Mouse (Mus musculus) spleen, adult 12 weeks (tissue): Measurements from ENCODE around the gene Lhb.
"Not testable (repeated sequence)": the region's sequence is repeated elsewhere in the genome, so short reads cannot be mapped to it uniquely, and the experiment has no call there.

ENCODE experiments used
- DNase-seq: peaks from one replicate; pipeline ENCODE4 v3.0.0; 2022; ENCODE audit warnings: low spot score

The Lhb gene

DNA sequence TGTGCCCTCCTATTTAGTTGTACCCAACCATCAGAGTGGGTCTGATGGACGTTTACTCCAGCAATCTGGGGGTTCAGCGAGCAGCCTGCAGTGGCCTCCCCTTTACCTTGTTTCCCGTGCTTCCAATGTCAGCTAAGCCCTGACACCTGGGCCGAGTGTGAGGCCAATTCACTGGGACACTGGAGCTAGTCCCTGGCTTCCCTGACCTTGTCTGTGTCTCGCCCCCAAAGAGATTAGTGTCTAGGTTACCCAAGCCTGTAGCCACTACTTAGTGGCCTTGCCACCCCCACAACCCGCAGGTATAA lies at the start of gene Lhb:
TSS of gene Lhb (plus strand) at position 206 of the 305 bp plus-strand sequence.
- DNase-seq = no peak

DNA sequence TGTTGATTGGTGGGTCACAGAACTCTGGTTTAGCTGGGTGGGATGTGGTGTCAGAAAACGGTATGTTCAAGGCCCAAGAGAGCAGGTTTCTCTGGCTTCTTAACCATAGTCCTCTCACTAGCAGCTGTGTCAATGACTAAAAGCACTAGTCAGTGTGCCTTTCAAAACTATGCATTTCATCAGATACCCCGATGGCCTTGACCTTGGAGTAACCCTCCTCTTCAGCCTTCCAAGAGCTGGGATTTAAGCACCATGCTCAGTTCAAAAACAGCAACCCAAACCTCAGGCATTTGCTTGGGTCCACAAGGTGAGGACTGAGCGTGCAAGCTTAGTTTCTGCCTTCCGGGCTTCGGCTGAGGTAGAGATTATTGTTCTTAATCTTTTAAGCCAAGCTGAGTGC lies 48.2 kb upstream of the Lhb start:
- DNase-seq = no peak

DNA sequence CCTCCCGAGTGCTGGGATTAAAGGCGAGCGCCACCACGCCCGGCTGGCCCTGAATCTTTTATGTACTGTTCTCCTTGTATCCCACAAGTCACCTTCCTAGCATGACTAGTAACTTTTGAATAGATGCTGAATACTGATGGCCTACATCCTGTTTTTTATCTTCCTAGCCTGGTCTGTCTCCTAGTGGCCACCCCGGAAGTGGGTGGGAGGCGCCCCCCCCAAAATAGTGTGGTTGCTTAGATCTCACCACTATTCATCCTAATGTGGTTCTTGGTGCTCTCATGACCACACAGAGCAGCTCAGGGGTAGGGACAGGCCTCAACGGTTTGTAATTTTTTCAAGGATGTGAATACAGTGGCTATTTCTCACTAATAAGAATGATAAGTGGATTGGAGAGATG lies 46.0 kb upstream of the Lhb start:
- no peak for DNase-seq

DNA sequence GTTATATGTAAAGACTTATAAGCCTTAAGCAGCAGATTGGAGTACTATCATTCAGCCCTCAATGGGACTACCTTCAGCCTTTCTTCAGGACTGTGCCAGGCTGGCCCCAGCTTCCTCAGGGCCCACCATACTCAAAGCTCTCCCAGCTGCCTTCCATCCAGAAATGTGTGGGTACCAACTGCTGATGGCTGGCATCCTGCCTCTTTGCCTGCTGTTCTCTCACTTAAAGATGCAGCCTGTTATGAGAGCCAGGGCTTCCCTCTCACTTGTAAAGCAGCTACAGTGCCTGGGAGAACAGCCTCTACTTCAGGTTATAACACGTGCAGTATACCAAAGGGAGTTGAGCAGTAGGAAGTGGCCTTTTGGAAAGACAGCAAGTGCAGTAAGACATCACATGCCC lies 44.6 kb upstream of the Lhb start:
- no peak for DNase-seq

DNA sequence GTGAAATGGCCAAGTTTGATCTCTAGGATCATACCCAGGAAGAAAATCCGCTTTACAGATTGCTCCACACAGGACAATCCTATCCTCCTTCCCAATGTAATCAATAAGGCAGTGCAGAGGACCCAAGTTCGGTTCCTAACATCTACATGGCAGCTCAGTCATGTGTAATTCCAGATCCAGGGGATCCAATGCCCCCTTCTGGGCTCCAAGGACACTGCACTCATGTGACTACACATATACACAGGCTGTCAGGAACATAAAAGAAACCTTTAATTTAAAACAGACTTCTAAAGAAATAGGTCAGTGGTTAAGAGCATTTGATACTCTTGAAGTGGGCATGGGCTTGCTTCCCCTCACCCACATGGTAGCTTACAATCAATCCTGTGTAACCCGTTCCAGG lies 34.5 kb upstream of the Lhb start:
- no peak for DNase-seq

DNA sequence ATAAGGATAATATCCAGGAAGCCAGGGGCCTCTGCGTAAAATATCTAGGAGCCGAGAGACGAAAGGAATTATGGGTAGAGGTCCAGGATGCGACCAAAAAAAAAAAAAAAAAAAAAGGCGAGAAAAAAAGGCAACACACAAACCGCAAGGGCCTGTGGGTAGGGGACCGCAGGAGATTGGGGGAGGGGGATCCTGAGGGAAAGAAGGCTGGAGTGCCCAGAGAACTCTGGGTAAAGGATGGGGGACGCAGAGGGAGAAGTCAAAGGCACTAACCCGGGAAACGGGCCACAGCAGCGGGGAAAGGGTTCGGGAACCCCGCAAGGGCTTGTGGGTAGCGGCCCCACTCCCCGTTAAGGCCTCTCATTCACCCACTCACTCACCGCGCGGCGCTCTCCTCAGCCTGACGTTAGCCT lies 25.5 kb upstream of the Lhb start:
- DNase-seq = no peak

DNA sequence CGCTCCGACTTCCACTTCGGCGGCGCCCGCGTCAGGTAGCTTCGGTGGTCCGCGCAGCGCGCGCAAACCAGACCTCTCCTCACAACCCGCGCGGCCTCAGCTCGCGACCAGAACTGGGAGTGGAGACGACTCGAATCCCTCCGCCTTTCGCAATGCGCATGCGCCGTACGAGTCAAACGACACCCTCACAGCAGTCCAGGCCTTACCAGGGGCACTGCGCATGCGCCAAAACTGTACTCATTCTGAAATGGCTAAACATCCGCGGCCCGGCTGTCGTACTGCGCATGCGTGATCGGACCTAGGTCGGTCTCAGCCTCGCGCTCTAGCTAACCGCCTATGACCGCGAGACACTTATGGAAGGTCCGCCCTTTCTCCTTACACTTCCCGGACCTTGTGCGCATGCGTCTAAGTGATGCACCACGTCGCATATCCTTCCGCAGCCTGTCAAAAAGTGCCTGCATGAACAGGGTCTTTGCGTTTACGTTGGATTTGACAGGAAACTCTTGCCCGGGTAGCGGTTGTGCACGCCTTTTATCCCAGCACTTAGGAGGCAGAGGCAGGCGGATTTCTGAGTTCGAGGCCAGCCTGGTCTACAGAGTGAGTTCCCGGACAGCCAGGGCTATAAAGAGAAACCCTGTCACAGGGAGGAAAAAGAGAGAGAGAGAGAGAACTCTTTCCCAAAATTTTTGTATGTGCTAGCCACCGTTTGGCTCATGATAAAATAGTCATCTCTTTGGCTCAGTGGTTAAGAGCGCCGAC lies 24.9 kb upstream of the Lhb start, which contains the start of gene Snrnp70:
TSS of gene Snrnp70 (minus strand) at position 165 of the 759 bp plus-strand sequence.
- peak; percentile 100 for DNase-seq

DNA sequence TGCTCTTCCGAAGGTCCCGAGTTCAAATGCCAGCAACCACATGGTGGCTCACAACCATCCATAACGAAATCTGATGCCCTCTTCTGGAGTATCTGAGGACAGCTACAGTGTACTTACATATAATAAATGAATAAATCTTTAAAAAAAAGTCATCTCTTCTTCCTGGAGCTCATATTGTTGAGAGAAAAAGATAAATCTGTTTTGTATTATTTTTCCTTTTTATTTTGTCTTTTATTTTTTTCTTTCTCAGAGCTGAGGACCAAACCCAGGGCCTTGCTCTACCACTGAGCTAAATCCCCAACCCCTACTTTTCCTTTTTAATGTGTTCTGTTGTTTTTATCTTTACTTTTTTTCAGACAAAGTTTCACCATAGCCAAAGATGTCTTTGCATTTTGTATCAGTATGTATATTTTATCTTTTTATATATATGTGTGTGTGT lies 24.3 kb upstream of the Lhb start:
- DNase-seq = not testable (repeated sequence)

DNA sequence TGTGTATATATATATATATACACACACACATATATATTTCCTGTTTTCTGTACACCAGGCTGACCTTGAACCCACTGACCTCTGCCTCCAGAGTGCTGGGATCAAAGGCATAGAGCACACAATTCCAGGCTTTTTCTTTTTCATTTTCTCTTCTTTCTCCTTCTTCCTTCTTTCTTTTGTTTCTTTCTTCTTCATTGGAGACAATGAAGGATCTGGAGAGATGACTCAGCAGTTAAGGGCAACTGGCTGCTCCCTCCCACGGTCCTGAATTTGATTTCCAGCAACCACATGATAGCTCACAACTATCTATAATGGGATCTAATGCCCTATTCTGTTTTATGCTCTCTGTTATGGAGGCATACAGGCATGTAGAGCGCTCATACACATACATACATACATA lies 23.8 kb upstream of the Lhb start:
- no peak for DNase-seq

DNA sequence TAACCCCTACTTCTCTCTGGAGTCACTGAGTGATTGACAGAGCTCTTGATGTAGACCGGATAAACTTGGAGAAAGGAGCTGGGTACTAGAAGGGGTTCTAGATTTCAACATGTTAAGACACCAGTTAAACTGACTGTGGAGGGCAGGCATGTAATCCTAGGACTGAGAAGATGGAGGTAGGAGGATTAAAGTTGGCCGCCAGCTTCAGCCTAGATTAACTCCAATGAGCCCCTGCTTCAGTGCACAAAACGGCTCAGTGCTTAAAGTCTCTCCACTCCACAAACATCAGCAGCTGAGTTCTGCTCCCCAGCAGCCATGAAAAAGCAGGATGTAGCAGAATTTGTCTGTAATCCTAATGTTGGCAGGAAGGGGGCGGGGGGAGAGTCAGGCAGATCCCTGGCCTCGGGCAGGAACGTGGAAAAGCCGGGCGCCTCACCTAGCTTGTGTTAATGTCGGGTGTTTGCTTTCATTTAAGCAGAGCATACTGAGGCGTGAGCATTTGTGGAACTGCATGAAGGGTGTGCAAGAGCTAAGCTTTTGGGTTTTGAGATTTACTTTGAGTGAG lies 19.0 kb upstream of the Lhb start:
- DNase-seq = no peak

DNA sequence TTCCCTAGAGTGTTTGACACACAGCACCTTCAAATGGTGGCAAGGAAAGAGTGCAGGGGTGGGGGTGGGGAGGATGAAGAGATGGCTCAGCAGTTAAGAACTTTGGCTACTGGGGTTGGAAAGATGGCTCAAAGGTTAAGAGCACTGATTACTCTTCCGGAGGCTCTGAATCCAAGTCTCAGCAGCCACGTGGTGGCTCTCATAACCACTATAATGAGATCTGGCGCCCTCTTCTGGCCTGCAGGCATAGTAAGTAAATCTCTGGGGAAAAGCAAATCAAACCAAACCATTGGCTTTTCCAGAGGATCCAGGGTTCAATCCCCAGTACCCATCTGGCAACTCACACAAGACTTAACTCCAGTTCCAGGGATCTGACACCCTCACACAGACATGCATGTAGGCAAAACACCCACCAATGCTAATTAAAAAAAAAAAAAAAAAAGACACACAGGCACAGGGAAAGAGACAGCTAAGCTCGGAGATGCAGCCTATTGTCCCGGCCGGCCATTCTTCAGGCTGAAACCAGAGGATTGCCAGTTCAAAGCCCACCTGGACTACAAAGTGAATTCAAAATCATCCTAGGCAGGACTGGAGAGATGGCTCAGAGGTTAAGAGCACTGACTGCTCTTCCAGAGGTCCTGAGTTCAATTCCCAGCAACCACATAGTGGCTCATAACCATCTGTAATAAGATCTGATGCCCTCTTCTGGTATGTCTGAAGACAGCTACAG lies 16.9 kb upstream of the Lhb start:
- peak; percentile 36 for DNase-seq

DNA sequence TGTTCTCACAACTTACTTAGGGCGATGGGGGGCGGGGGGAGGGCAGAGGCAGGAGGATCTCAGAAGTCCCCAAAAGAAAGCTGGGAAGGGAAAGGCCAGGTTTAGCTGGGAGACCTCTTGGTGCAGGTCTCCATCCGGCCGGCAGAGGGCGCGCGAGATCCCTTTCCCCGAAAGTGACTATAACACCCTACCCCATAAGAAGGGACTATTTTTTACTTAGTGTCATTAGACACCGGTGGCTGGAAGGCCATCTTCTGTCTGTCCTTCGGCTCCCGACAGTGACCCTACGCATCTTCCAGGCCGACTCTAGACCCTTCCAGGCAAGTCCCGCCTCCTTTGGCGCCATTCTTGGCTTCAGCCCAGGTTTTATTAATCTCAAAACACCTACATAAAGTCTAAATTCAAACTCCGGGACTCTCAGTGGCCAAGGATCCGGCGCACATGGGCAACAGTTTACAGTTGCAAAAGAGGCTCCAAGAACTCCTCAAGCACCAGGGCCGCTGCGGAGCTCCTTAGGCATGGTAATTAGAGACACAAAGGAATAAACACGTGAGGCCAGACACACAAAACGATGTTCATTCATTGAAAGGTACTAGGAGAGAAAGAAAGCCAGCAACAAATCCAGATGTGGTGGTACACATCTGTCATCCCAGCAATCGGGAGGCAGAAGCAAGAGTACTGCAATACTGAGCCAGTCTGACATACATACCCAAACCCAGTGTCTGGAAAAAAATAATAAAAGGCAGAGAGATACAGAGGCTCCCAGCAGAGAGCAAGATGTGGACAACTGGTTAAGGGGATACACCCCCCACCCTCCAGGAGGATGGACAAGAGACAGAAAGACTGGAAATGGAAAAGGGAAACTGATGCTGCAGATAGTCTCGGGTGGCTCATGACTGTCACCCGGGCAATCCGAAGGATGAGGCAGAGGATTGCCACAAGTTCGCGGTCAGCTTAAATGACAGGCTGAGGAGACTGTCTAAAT lies 15.2 kb upstream of the Lhb start, which contains the start of gene Kcna7:
TSS of gene Kcna7 (plus strand) at position 563 of the 985 bp plus-strand sequence.
- peak; percentile 50 for DNase-seq

DNA sequence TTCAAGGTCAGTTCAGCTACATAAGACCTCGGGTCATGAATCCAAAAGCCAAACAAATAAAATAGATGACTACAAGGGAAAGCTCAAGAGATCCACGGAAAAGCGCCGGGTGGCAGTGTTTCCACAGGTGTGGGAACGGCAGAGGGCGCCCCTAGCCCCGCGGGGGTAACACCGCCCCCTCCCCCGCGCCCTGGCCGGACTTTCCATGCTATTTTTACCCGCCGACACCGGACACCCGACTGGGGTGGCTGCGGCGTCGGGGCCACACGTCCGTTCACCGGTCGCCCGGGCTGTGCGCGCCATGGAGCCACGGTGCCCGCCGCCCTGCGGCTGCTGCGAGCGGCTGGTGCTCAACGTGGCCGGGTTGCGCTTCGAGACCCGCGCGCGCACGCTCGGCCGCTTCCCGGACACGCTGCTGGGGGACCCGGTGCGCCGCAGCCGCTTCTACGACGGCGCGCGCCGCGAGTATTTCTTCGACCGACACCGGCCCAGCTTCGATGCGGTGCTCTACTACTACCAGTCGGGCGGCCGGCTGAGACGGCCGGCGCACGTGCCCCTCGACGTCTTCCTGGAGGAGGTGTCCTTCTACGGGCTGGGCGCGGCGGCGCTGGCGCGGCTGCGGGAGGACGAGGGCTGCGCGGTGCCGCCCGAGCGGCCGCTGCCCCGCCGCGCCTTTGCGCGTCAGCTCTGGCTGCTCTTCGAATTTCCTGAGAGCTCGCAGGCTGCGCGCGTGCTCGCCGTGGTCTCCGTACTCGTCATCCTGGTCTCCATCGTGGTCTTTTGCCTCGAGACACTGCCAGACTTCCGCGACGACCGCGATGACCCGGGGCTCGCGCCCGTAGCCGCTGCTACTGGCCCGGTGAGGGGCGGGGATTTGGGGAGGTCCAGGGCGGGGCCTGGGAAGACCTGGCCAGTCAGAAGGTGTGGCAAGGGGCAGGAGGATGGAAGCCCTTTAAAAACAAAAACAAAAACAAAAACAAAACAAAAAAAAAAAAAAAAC lies 14.2 kb upstream of the Lhb start:
- no peak for DNase-seq

DNA sequence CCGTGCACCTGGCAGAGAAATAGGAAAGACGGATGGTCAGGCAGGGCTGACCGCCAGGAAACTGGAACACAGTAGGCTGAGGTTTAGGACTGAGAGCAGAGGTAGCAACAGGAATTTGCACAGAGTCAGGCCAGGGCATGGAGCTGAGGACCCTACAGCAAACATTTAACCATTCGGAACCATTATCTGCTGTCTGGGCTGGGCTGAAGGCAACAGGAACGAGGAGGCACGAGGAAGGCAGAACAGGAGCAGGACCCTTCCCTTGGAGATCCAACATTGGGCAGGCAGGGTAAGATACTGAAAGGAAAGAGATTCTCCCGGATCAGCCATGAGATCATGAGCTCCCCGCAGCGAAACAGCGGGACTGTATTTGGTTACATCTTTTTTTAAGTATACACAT lies 12.8 kb upstream of the Lhb start:
- no peak for DNase-seq

DNA sequence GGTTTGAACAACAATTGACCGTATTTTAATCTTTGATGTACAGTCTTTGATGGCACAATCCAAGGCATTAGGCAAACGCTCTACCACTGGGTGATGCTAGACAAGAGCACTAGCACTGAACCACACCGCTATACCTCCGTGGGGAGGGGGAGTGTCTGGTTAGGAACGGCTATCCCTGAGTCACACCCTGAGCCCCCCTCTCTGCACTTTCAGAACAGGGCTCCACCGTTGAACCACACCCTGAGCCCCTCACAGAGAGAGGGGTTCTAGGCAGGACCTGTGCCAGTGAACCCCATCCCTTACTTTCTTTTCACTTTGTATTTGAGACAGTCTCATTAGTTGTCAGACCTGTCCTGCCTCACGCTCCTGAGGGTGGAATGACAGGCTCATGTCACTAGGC lies 12.3 kb upstream of the Lhb start:
- DNase-seq = no peak

DNA sequence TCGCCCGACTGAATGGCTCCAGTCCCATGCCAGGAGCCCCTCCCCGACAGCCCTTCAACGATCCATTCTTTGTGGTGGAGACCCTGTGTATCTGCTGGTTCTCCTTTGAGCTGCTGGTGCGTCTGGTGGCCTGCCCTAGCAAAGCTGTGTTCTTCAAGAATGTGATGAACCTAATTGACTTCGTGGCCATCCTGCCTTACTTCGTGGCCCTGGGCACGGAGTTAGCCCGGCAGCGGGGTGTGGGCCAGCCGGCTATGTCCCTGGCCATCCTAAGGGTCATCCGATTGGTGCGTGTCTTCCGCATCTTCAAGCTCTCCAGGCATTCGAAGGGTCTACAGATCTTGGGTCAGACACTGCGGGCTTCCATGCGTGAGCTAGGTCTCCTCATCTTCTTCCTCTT lies 11.7 kb upstream of the Lhb start:
- no peak for DNase-seq

DNA sequence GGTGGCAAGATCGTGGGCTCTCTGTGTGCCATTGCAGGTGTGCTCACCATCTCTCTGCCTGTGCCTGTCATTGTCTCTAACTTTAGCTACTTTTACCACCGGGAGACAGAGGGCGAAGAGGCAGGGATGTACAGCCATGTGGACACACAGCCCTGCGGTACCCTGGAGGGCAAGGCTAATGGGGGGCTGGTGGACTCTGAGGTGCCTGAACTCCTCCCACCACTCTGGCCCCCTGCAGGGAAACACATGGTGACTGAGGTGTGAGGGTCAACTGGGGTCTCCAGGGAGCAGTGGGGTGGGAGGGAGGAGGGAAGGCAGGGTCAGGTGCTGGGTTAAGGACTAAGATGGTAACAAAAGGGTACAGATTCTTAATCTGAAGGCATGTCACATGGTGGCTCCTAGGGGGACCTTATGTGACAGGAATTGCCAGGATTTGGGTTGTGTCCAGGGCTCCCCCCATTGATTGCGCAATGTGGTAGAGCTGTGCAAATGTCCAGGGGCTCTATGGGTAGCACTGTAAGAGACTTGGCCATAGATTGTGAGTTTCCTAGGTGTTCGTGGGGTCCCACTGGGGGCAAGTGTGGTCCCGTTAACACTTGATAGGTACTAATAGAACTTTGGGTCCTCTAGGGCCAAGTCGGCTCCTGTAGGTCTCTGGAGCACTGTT lies 11.0 kb upstream of the Lhb start:
- no peak for DNase-seq

DNA sequence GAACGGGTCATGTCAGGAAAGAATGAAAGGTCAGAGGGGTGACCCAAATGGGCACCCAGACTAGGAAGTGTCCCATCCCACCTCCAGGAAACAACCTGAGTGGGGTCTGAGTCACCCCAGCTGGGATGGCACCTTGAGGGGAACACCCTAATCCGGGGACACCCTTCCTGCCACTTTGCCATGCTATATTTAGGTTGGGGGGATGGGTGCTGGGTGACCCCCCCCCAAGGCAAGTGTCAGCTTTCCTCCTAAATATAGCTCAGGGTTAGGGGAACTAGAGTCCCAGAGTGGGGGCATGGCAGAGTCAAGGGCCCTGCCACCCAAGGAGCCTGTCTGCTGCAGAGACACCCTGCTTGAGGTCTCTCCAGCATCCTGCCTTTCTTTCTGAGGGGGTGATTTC lies 8.2 kb upstream of the Lhb start:
- no peak for DNase-seq

DNA sequence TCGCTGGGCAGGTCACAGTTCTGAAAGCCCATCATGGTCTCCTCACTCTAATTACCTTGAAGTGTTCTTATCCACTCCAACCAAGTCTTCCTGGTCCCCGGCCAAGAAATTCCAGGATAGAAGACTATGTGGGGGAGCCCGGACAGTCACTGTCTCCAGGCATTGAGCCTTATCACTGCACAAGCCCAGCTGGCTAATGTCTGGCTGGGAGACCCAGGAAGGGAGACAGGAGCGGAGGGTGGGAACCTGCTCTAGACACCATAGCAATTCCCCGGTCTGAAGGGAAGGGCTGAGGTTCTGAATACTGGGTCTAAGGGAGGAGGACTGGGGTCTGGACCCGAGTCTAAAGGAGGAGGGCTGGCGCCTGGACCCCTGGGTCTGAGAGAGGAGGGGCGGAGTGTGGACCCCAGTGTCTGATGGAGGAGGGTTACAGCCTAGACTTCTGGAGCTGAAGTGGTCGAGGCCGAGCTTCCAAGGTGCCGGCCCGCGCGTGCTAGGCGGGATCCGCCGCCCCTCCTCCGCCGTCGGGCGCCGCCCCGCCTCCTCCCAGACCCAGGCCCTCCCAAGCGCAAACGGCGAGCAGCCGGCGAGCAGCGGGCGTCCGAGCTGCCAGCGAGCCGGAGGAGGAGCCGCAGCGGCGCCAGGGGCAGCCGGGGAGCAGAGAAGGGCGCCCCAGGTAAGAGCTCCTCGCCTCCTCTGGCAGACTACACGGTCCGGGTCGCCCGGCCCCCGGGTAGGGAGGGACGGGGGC lies 7.3 kb upstream of the Lhb start, which contains the start of gene Ntf5:
TSS of gene Ntf5 (plus strand) at position 583 of the 751 bp plus-strand sequence.
- no peak for DNase-seq
